Mouse (Mus musculus): ENCODE measurements around the gene Grm3. TPM values are rescaled to one million over a fixed set of nuclear protein-coding genes. Genes with fewer than 3 reads are reported as not detected.

Gene Grm3
- total RNA-seq, 2 experiments from 2014 or later: not detected

- ATAC-seq (replicated peaks; ENCODE audit: poor library complexity, severe bottlenecking): no peak
Observed at GRCm38 (mm10) chr5:9624396-9624795, 100.6 kb downstream of the Grm3 start.

DNA sequence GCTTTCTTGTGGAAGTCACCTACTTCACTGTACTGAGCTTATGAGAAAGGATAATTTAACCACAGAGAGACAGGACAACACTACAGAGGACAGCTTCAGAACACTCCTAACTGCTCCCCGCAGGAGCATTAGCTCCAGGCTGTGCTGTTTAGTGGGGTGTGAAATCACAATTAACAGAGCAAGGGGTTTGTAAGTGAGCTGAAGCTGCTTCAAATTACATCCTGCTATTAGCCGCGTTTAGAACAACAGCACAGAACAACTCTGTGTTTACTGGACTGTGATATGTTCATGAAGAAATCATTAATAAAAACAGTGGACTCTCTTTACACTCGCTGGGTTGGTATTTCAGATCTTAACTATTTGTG is 101.9 kb downstream of the Grm3 start:
- ATAC-seq (replicated peaks; ENCODE audit: poor library complexity, severe bottlenecking): no peak

- no peak for ATAC-seq (replicated peaks; ENCODE audit: poor library complexity, severe bottlenecking)
Observed at GRCm38 (mm10) chr5:9622264-9623094, 102.5 kb downstream of the Grm3 start.

GRCm38 (mm10) chr5:9621417-9622067 is 103.4 kb downstream of the Grm3 start:
- no peak for ATAC-seq (replicated peaks; ENCODE audit: poor library complexity, severe bottlenecking)

GRCm38 (mm10) chr5:9579021-9579420 is 145.9 kb downstream of the Grm3 start:
- no peak for ATAC-seq (replicated peaks; ENCODE audit: poor library complexity, severe bottlenecking)

- ATAC-seq (replicated peaks; ENCODE audit: poor library complexity, severe bottlenecking): no peak
Observed at GRCm38 (mm10) chr5:9578571-9578970, 146.4 kb downstream of the Grm3 start.

DNA sequence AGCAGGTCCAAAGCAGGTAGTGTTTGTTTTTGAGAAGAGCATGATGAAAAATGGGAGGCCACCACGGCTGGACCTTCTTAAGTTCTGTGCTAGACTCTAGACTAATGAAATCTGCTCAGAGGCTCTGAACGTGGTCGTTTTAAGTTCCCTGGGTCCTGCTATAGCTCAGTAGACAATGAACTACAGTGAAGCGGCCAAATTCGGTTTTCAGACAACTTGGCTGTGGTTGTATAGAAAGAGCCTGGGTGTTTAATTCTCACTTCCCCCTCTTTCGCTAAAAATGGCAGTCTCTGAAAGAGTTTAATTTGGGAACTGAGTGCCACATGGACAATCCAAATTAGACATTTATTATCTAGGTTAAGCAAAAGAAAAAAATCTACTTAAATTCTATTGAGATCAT is 154.0 kb downstream of the Grm3 start:
- ATAC-seq (replicated peaks; ENCODE audit: poor library complexity, severe bottlenecking): no peak

- ATAC-seq (replicated peaks; ENCODE audit: poor library complexity, severe bottlenecking): no peak
Observed at GRCm38 (mm10) chr5:9557706-9558105, 167.3 kb downstream of the Grm3 start.

DNA sequence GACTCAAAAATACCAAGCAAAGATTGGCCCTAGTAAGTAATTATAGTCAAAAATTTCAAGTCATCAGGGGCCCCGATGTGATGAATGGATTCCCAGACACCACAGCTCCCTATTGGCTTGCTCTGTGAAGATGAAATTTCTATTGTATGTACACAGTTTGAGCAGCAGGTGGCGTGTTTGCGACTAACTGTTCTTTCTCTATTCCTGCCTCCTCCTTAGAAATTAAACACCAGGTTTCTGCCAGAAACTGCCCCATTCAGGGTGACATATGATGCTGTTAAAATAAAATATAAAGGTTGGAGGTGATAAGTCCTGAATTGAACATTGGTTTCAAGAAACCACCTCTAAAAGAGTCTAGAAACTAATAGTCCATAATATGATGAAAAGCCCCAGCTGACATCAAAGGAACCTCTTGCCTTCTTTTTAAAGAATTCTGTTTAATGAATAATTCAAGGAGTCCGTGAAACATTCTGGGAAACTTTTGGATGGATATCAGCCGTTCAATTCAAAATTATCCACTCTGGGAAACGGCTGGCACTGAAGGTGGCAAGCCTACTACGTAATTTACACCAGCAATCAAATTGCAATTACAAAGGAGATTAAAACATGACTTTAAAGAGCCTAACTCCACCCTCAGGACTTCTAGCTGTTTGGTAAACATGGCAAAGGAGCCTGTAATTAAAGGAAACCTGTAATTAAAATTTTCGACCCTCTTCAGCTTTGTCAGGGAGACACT is 184.0 kb downstream of the Grm3 start:
- no peak for ATAC-seq (replicated peaks; ENCODE audit: poor library complexity, severe bottlenecking)

GRCm38 (mm10) chr5:9525507-9525906 is 199.5 kb downstream of the Grm3 start:
- no peak for ATAC-seq (replicated peaks; ENCODE audit: poor library complexity, severe bottlenecking)

- no peak for ATAC-seq (replicated peaks; ENCODE audit: poor library complexity, severe bottlenecking)
Observed at GRCm38 (mm10) chr5:9511027-9511426, 213.9 kb downstream of the Grm3 start.

GRCm38 (mm10) chr5:9497235-9497634 is 227.7 kb downstream of the Grm3 start:
- no peak for ATAC-seq (replicated peaks; ENCODE audit: poor library complexity, severe bottlenecking)

DNA sequence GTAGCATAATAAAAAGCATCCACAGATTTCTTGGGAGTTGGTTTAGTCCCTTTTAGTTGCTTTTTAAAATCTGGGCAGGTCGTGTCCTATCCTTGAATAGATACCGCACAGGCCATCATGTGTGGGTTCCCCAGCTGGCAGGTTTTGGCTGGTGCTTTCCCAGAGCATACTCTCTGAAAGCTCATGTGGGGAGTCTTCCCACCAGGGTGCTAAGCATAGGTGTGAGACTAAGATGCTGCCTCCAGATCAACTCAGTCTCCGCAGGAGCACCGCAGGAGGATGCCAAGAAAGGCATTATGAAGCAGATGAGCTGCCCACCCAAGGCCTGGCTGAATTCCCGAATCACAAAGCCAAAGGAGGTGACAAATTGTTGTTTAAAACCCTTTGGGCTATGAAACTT is 229.5 kb downstream of the Grm3 start:
- no peak for ATAC-seq (replicated peaks; ENCODE audit: poor library complexity, severe bottlenecking)

- no peak for ATAC-seq (replicated peaks; ENCODE audit: poor library complexity, severe bottlenecking)
Observed at GRCm38 (mm10) chr5:9477587-9477986, 247.4 kb downstream of the Grm3 start.

DNA sequence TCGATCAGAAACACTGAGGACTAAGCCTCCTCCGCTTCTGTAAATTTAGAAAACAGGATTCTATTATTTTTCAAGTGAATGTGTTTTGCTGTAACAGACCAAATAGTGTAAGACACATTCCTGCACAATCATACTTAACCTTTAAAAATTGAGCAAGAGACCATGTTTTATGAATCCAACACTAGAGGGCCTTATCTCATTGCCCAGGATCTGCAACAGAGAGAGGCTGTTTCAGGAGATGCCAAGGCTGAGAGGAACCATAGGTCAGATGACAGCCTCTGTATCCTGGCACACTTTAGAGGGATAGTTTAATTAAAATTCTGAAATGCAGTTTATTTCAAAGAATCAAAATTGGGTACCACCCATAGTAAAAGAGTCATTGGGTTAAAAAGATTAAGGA is 271.7 kb downstream of the Grm3 start:
- ATAC-seq (replicated peaks; ENCODE audit: poor library complexity, severe bottlenecking): no peak

DNA sequence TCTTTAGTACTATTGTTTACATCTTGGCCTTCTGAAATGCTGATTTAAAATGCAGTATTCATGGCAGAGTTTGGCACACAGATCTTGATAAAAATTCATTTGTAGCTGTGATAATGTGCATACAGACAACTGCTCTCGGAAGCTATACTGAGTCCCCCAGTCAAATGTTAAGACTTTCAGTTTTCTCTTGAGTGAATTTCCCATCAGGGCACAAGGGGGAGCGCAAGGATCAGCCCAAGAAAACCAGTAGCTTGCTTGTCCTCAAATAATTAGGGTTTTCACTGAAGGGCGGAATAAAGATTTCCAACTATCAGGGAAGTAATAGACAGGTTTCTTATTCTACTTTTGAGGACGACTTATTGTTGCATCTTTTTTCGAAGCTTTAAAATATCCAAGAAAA is 275.4 kb downstream of the Grm3 start:
- no peak for ATAC-seq (replicated peaks; ENCODE audit: poor library complexity, severe bottlenecking)

- ATAC-seq (replicated peaks; ENCODE audit: poor library complexity, severe bottlenecking): no peak
Observed at GRCm38 (mm10) chr5:9448931-9449330, 276.0 kb downstream of the Grm3 start.

DNA sequence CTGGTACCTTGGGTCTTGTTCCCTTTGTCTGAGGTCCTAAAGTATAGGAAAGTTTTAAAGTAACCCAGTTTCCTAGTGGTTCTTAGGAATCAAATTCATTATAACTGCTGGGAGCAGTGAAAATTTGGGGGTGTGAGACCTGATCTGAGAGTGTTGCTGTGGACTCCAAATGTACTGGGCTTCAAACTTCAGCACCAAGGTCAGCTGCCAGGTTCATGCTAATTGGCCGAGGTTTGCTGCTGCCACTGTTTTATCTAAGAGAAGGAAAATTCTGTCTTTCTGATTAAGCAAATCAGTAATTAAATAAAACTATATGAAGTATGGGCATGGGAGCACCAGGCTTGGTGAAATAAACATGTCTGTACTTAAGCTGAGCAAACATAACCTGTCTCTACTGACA is 278.8 kb downstream of the Grm3 start:
- ATAC-seq (replicated peaks; ENCODE audit: poor library complexity, severe bottlenecking): no peak

All from granulocyte monocyte progenitor cell, adult 5-6 weeks (primary cell).